Mouse (Mus musculus): ENCODE measurements at regions not wholly inside any gene's neighbourhood (a gene's known extent, or its start where the extent isn't known, plus 50 kb on each side); places are given as distances from the start of the nearest gene placed in this dataset.

DNA sequence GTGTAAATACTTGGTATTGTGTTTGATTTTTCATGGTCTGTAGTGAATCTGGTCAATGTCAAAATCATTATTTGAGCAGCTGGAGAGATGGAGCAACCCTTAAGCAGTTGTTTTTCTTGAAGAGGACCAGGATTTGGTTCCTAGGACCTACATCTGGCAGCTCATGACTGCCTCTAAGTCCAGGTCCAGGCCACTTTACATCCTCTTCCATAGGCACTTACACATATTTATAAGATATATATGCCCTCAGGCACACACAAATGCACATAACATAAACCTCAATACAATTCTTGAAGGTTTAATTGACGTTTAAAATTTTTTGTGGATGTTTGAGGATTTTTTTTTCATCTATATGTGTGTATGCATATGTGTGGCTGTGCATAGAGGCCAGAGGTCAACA lies 96.8 kb upstream of the Fam240b start:
- Histone ChIP-seq H3K4me3 (no peak overlapping the region), H3K27ac (no peak overlapping the region)
- TF ChIP-seq CTCF (IDR thresholded peaks at IDR 0.05) = no peak
- DNase-seq = no peak
- intact Hi-C loops (cut with DNase I) = no loop called here

DNA sequence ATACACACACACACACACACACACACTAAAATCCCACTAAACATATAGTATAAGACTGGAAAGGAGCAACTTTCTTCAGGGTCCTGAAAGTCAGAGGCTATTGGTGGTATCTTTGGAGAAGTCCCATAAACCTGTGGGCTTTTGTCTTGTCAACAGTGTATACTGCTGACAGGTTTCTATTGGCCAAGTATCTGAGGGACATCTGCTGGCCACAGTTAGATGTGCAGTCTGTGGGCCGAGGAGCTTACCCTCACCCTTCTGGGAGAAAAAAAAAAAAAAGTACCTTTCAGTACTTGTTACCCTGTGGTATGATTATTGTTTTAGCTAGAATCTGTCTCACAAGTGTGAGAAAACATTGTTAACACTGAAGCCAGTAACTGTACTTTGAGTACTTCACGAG lies 76.1 kb upstream of the Fam240b start:
- TF ChIP-seq CTCF (IDR thresholded peaks at IDR 0.05) = peak; percentile 18; the same call in 1 of the 2 replicates
- no peak for DNase-seq
- Histone ChIP-seq H3K4me3 (no peak overlapping the region), H3K27ac (no peak overlapping the region)
- intact Hi-C loops (cut with DNase I) = no loop called here

DNA sequence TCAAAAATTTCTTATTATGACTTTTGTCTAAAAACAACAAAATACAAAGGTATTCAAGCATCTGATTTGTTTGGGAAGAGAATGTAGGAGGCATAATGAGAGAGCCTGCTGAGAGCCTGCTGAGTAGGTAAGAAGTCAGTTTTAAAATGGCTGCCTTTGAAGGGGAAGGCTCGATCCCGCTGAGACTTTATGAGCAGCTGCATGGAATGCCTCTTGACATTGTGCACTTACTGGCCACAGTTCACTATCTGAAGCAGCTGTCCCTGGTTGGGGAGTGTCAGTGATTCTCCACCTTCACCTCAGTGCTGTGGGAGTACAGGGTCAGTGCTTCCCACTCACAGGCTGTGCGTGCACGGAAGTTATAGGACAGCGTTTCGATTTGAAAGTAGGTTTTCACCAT lies 71.3 kb upstream of the Fam240b start:
- intact Hi-C loops (cut with DNase I) = no loop called here
- no peak for TF ChIP-seq CTCF (IDR thresholded peaks at IDR 0.05)
- no peak for DNase-seq
- Histone ChIP-seq H3K27ac (no peak overlapping the region), H3K4me3 (no peak overlapping the region)

DNA sequence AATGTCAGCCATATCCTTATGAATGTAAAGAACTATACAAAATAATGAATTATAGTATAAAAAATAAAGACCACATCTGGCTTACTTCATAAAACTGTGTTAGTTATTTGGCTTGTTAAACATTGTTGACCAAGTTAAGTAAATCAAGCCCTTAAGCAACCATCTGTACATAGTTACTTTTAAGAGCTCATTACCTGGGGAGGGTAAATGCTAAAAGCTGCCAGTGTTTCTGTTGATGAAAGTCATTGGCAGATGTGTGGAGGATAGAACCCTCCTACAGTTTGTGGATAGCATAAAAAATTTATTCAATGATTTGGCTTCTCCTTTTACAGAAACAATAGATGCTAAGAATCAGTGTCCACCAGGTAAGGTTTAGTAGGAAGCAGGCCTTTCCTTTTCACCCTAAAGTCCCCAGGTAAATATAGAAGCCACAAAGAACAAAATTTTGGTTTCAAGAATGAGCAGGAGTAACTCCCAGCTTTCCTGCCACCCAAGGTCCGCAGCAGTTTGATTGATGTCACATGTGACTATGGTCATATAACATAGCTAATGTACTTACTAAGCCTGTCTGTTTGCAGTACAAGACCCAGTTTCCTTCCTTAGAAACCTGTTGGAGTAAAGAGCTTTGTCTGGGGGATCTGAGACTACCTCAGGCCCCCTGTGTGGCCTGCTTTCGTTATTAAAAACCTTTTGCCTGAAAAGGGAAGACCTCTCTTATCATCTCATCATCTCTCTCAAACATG lies 69.5 kb upstream of the Fam240b start:
- no peak for TF ChIP-seq CTCF (IDR thresholded peaks at IDR 0.05)
- no peak overlapping the region for H3K27ac ChIP-seq
- H3K4me3 ChIP-seq = no peak overlapping the region
- DNase-seq = no peak
- intact Hi-C loops (cut with DNase I) = no loop called here

DNA sequence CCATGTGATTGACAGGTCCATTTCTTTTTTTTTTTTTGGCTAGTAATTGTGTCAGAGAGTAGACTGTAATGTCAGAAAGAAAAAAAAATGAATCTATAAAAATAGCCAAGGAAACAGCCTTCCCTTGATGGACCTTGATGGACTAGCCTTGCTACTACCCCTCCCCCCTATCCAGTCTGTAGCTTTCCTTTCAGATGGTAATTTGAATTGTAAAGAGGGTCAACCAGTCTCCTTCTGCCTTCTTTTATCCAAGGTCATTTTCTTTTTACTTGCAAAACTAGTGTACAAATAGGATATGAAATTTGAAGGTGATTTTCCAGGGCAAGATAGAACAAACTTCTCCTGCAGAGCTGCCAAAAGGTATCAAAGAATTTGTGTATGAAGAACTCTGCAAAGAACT lies 68.2 kb upstream of the Fam240b start:
- TF ChIP-seq CTCF (IDR thresholded peaks at IDR 0.05) = no peak
- DNase-seq = no peak
- no peak overlapping the region for H3K4me3 ChIP-seq
- intact Hi-C loops (cut with DNase I) = no loop called here
- no peak overlapping the region for H3K27ac ChIP-seq

All from gastrocnemius, adult 2 months (tissue).